Mouse (Mus musculus): ENCODE data around the gene 1700019A02Rik.

GRCm38 (mm10) chr1:53226063-53226462, 38.6 kb upstream of the 1700019A02Rik start:
- TF ChIP-seq GATA1 (IDR thresholded peaks at IDR 0.05; ENCODE audit: low read length) (no peak), TAL1 (IDR thresholded peaks at IDR 0.05; ENCODE audit: low read length) (no peak)
